In genomic region chr5:150906053-150907040, GRCm38 (mm10) we compare ENCODE assay signal across 10 mouse cellular contexts. TPM values are rescaled to one million over a fixed set of nuclear protein-coding genes. Genes with fewer than 3 reads are reported as not detected.
DNase-seq lines count a peak whose midpoint lies in the region; ATAC-seq and TF ChIP-seq lines count a peak whose summit lies in the region.
"Had no signal": no experiment of that assay in that cellular context is flagged by ENCODE, and none has a peak within 500 bp of the region (broad histone marks: within the 10 kb centered on the region; RNA-seq: fewer than 3 reads in every experiment).

No protein-coding gene starts in this region.

- peaks cover 9% of the 10 kb centered on the region; the same call in 1 of the 2 replicates for H3K4me1 ChIP-seq in embryonic facial prominence, embryonic 12.5 days
- peaks cover 24% of the 10 kb centered on the region for H3K4me1 ChIP-seq in midbrain, embryonic 14.5 days (ENCODE audit: control insufficient read depth, insufficient read depth, low read length)
- H3K4me1 ChIP-seq in lung, adult 2 months (ENCODE audit: control insufficient read depth, insufficient read depth, low read length): no peaks in the 10 kb centered on the region
- H3K4me1 ChIP-seq: embryonic facial prominence, embryonic 13.5 days had no signal

- peak; percentile 79; the same call in 1 of the 2 replicates for ATAC-seq in embryonic facial prominence, embryonic 12.5 days (ENCODE audit: insufficient number of reproducible peaks, insufficient read depth, low FRiP score, low TSS enrichment)
- peak; percentile 95 for ATAC-seq in midbrain, embryonic 14.5 days (ENCODE audit: low FRiP score, low TSS enrichment)

- no peak overlapping the region for H3K4me2 ChIP-seq in embryonic facial prominence, embryonic 12.5 days (replicated peaks)
- peak overlapping the region; percentile 46 for H3K4me2 ChIP-seq in midbrain, embryonic 14.5 days (ENCODE audit: low read length)
- H3K4me2 ChIP-seq: embryonic facial prominence, embryonic 13.5 days had no signal

- no peak for TF ChIP-seq POLR2A in lung, adult 2 months (IDR thresholded peaks at IDR 0.05; ENCODE audit: borderline replicate concordance, extremely low read depth, low read depth, low read length)

- 0 out of 2 replicates have a peak overlapping the region, but pooled peaks have one; percentile 33 for H3K27ac ChIP-seq in embryonic facial prominence, embryonic 12.5 days
- peak overlapping the region; percentile 96 for H3K27ac ChIP-seq in midbrain, embryonic 14.5 days (replicated peaks; ENCODE audit: low read depth, low read length)
- H3K27ac ChIP-seq: embryonic facial prominence, embryonic 13.5 days had no signal

- H3K4me3 ChIP-seq in embryonic facial prominence, embryonic 12.5 days: no peak overlapping the region
- 0 out of 2 replicates have a peak overlapping the region, but pooled peaks have one; percentile 16 for H3K4me3 ChIP-seq in midbrain, embryonic 14.5 days (replicated peaks; ENCODE audit: low read depth, low read length)
- H3K4me3 ChIP-seq in lung, adult 2 months (replicated peaks; ENCODE audit: extremely low read depth, low read depth, low read length): no peak overlapping the region
- H3K4me3 ChIP-seq: embryonic facial prominence, embryonic 13.5 days had no signal

- no peaks in the 10 kb centered on the region for H3K27me3 ChIP-seq in embryonic facial prominence, embryonic 12.5 days
- no peaks in the 10 kb centered on the region for H3K27me3 ChIP-seq in midbrain, embryonic 14.5 days (ENCODE audit: control insufficient read depth, insufficient read depth, low read length)
- H3K27me3 ChIP-seq: embryonic facial prominence, embryonic 13.5 days had no signal

- H3K36me3 ChIP-seq in embryonic facial prominence, embryonic 12.5 days: no peaks in the 10 kb centered on the region
- no peaks in the 10 kb centered on the region for H3K36me3 ChIP-seq in midbrain, embryonic 14.5 days (ENCODE audit: control insufficient read depth, insufficient read depth, low read length)
- H3K36me3 ChIP-seq: embryonic facial prominence, embryonic 13.5 days had no signal

- no peak for TF ChIP-seq CTCF in lung, adult 2 months (IDR thresholded peaks at IDR 0.05; ENCODE audit: insufficient read depth, low read length)

- DNase-seq in 3T3-L1 (ENCODE audit: low read depth, low spot score): peak; percentile 13
- peak; percentile 5 for DNase-seq in induced T-regulatory cell, adult 2 months (ENCODE audit: low read depth)
- DNase-seq in midbrain, embryonic 14.5 days: peak; percentile 93
- no peak for DNase-seq in lung, adult 2 months
- DNase-seq in lung, postnatal 10 days: no peak
- DNase-seq in gastrocnemius, postnatal 10 days: no peak
- DNase-seq in c-Kit-positive CD71-positive TER-119-positive erythroid progenitor cells, embryonic 14.5 days (ENCODE audit: low spot score): no peak

- no peak overlapping the region for H3K9ac ChIP-seq in embryonic facial prominence, embryonic 12.5 days
- H3K9ac ChIP-seq in midbrain, embryonic 14.5 days (replicated peaks; ENCODE audit: low read length): peak overlapping the region; percentile 42; the same call in 1 of the 2 replicates
- H3K9ac ChIP-seq: embryonic facial prominence, embryonic 13.5 days had no signal

- WGBS in embryonic facial prominence, embryonic 12.5 days: 24% methylated on average over 9 of the region's 9 CpGs
- 7% methylated on average over 9 of the region's 9 CpGs for WGBS in midbrain, embryonic 14.5 days
- WGBS in lung, adult 2 months: 38% methylated on average over 9 of the region's 9 CpGs

- H3K9me3 ChIP-seq in embryonic facial prominence, embryonic 12.5 days: no peaks in the 10 kb centered on the region
- H3K9me3 ChIP-seq in midbrain, embryonic 14.5 days (ENCODE audit: control insufficient read depth, low read length): no peaks in the 10 kb centered on the region

RNA-seq across cellular contexts. Expression of gene Kl, which starts 46.1 kb away (rescaled TPM):
- 0.06 and 0.14 TPM in 2 replicates for polyA plus RNA-seq in embryonic facial prominence, embryonic 12.5 days (2016; fragmentation: Nextera tagmentation; extraction: Ambion mirVana)
- polyA plus RNA-seq in midbrain, embryonic 14.5 days (2014; fragmentation: Nextera tagmentation; extraction: Ambion mirVana): 0.59 and 0.91 TPM in 2 replicates
- polyA plus RNA-seq in lung, adult 2 months (2012; rRNA removed): 0.22 and 0.41 TPM in 2 replicates
- total RNA-seq in gastrocnemius, postnatal 10 days (2021): 1 to 10 TPM; 2.9 to 3.5 TPM
- total RNA-seq: liver, adult 2 months had no signal
- polyA plus RNA-seq: liver, adult 2 months had no signal

Comparison
In these comparisons a context has a peak if more than half of its experiments do, and no peak if none do; other contexts are left out.
1. DNase-seq: peak in 3T3-L1 (single experiment), induced T-regulatory cell, adult 2 months (single experiment) and midbrain, embryonic 14.5 days (single experiment); none in lung, adult 2 months (single experiment), lung, postnatal 10 days (single experiment), gastrocnemius, postnatal 10 days (single experiment) and c-Kit-positive CD71-positive TER-119-positive erythroid progenitor cells, embryonic 14.5 days (single experiment).